Mouse (Mus musculus): ENCODE measurements around the gene Rhobtb1. TPM values are rescaled to one million over a fixed set of nuclear protein-coding genes. Genes with fewer than 3 reads are reported as not detected.

Rhobtb1 gene
- polyA plus RNA-seq, 1 experiment from 2014 or later, result 11.4 TPM

DNA sequence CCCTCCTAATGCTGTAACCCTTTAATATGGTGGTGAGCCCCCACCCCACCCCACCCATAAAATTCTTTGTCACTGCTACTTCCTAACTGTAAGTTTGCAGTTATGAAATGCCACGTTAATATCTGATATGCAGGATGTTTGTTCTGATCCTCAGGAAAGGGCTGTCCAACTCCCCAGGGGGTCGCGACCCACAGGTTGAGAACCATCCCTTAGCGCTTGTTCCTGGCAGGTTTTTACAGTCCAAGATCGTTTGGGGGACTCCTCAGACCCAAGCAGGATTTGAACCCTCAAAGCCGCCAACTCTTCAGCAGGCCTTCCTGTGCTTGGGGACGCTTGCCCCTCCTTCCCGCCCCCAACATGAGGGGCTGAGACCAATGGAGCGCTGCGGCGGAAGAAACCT is 185.0 kb downstream of the Rhobtb1 start:
- Histone ChIP-seq H3K4me1 (ENCODE audit: control insufficient read depth, insufficient read depth, low read depth, low read length) (no peaks in the 10 kb centered on the region; the same call in 1 of the 2 replicates), H3K27ac (ENCODE audit: low read depth, low read length) (no peak overlapping the region), H3K36me3 (ENCODE audit: control insufficient read depth, insufficient read depth, low read length) (no peaks in the 10 kb centered on the region), H3K4me2 (ENCODE audit: low read length) (no peak overlapping the region), H3K9me3 (ENCODE audit: control insufficient read depth, low read length) (no peaks in the 10 kb centered on the region), H3K4me3 (ENCODE audit: low read length) (no peak overlapping the region), H3K9ac (ENCODE audit: low read depth, low read length) (no peak overlapping the region), H3K27me3 (replicated peaks; ENCODE audit: control insufficient read depth, insufficient read depth, low read length) (no peaks in the 10 kb centered on the region)
- ATAC-seq, result no peak
- WGBS, result 88% methylated on average over 11 of the region's 11 CpGs

GRCm38 (mm10) chr10:69340001-69340400 is 188.8 kb downstream of the Rhobtb1 start:
- 98% methylated on average over 6 of the region's 6 CpGs for WGBS
- H3K27me3 ChIP-seq (replicated peaks; ENCODE audit: control insufficient read depth, insufficient read depth, low read length), result no peaks in the 10 kb centered on the region
- H3K9ac ChIP-seq (ENCODE audit: low read depth, low read length), result no peak overlapping the region
- no peaks in the 10 kb centered on the region for H3K9me3 ChIP-seq (ENCODE audit: control insufficient read depth, low read length)
- H3K4me2 ChIP-seq (ENCODE audit: low read length), result no peak overlapping the region
- no peaks in the 10 kb centered on the region for H3K4me1 ChIP-seq (ENCODE audit: control insufficient read depth, insufficient read depth, low read depth, low read length)
- ATAC-seq, result no peak
- H3K4me3 ChIP-seq (ENCODE audit: low read length), result no peak overlapping the region
- H3K36me3 ChIP-seq (ENCODE audit: control insufficient read depth, insufficient read depth, low read length), result no peaks in the 10 kb centered on the region
- no peak overlapping the region for H3K27ac ChIP-seq (ENCODE audit: low read depth, low read length)

Other genes starting within 250 kb of the Rhobtb1 start
- 1.2 and 1.8 TPM in 2 replicates for gene A930033H14Rik, start 61.7 kb downstream of the Rhobtb1 start, polyA plus RNA-seq (2015; fragmentation: Nextera tagmentation; extraction: Ambion mirVana)
- gene Cdk1, start 201.5 kb downstream of the Rhobtb1 start, polyA plus RNA-seq (2015; fragmentation: Nextera tagmentation; extraction: Ambion mirVana), result 82.9 and 89.3 TPM in 2 replicates
- 69.3 and 74.7 TPM in 2 replicates for gene Ank3, start 247.3 kb downstream of the Rhobtb1 start, polyA plus RNA-seq (2015; fragmentation: Nextera tagmentation; extraction: Ambion mirVana)